In genomic region chr17:10493124-10493523, GRCm38 (mm10) we compare ENCODE assay signal across 8 mouse cellular contexts.
DNase-seq lines count a peak whose midpoint lies in the region; ATAC-seq and TF ChIP-seq lines count a peak whose summit lies in the region.

No protein-coding gene starts in this region.

- ATAC-seq in forebrain, embryonic 11.5 days (replicated peaks; ENCODE audit: low FRiP score): no peak
- ATAC-seq in forebrain, embryonic 13.5 days: no peak

- H3K4me2 ChIP-seq in forebrain, embryonic 11.5 days (ENCODE audit: low read depth, low read length, severe bottlenecking): no peak overlapping the region
- H3K4me2 ChIP-seq in forebrain, embryonic 13.5 days: no peak overlapping the region

- no peaks in the 10 kb centered on the region for H3K9me3 ChIP-seq in forebrain, embryonic 11.5 days (ENCODE audit: control insufficient read depth, low read length)
- H3K9me3 ChIP-seq in forebrain, embryonic 13.5 days (replicated peaks): no peaks in the 10 kb centered on the region

- 15% methylated on average over 3 of the region's 3 CpGs for WGBS in forebrain, embryonic 11.5 days
- WGBS in forebrain, embryonic 13.5 days: 18% methylated on average over 3 of the region's 3 CpGs

- H3K27me3 ChIP-seq in forebrain, embryonic 11.5 days (ENCODE audit: control insufficient read depth, insufficient read depth, low read length): no peaks in the 10 kb centered on the region
- H3K27me3 ChIP-seq in forebrain, embryonic 13.5 days: no peaks in the 10 kb centered on the region
- no peaks in the 10 kb centered on the region for H3K27me3 ChIP-seq in C2C12 (ENCODE audit: control insufficient read depth, insufficient read depth, insufficient read length)

- H3K36me3 ChIP-seq in forebrain, embryonic 11.5 days (ENCODE audit: control insufficient read depth, insufficient read depth, low read length): no peaks in the 10 kb centered on the region
- no peaks in the 10 kb centered on the region for H3K36me3 ChIP-seq in forebrain, embryonic 13.5 days (ENCODE audit: poor library complexity, severe bottlenecking)
- H3K36me3 ChIP-seq in C2C12 (ENCODE audit: control insufficient read depth, insufficient read depth): no peaks in the 10 kb centered on the region

- H3K4me1 ChIP-seq in forebrain, embryonic 11.5 days (replicated peaks; ENCODE audit: control insufficient read depth, insufficient read depth, low read length): 0 out of 2 replicates have a peak, but pooled peaks cover 1% of the 10 kb centered on the region
- H3K4me1 ChIP-seq in forebrain, embryonic 13.5 days: peaks cover 17% of the 10 kb centered on the region

- H3K9ac ChIP-seq in forebrain, embryonic 11.5 days (ENCODE audit: low read length): no peak overlapping the region
- no peak overlapping the region for H3K9ac ChIP-seq in forebrain, embryonic 13.5 days

- no peaks in the 10 kb centered on the region for H3K79me2 ChIP-seq in C2C12 (ENCODE audit: control insufficient read depth, insufficient read depth)

- DNase-seq in forebrain, embryonic 11.5 days (ENCODE audit: low spot score): peak; percentile 50
- peak; percentile 63 for DNase-seq in embryo, embryonic 11 days
- peak; percentile 79 to 83 for DNase-seq in heart, postnatal 10 days
- DNase-seq in left cerebral cortex, postnatal 14 days (ENCODE audit: low spot score in 2 of 2): peak; percentile 40 to 60
- DNase-seq in thymus, postnatal 0 days (ENCODE audit: low spot score): no peak
- no peak for DNase-seq in urinary bladder, adult 2 months (ENCODE audit: low spot score)

- H3K4me3 ChIP-seq in forebrain, embryonic 11.5 days (ENCODE audit: low read depth, low read length): no peak overlapping the region
- no peak overlapping the region for H3K4me3 ChIP-seq in forebrain, embryonic 13.5 days
- H3K4me3 ChIP-seq in C2C12 (ENCODE audit: insufficient read depth, poor library complexity, severe bottlenecking): no peak overlapping the region

- no peak overlapping the region for H3ac ChIP-seq in C2C12 (ENCODE audit: control insufficient read depth, insufficient read length, low read depth)

- H3K79me3 ChIP-seq in C2C12 (ENCODE audit: low read depth): no peaks in the 10 kb centered on the region

- intact Hi-C loops in heart, postnatal 10 days (cut with DNase I): loop anchor here (2.0 to 10.0 kb wide), 8 partner anchors 102 to 1326 kb away; no protein-coding TSS in a partner anchor
- intact Hi-C loops in left cerebral cortex, postnatal 14 days (cut with DNase I): loop anchor here (5.0 to 10.0 kb wide), 3 partner anchors 96 to 278 kb away; partner anchors contain the start of gene Qk

- H3K27ac ChIP-seq in forebrain, embryonic 11.5 days (ENCODE audit: low read depth, low read length): no peak overlapping the region
- H3K27ac ChIP-seq in forebrain, embryonic 13.5 days: no peak overlapping the region

- peak; percentile 35 for TF ChIP-seq CTCF in C2C12 (IDR thresholded peaks at IDR 0.05; ENCODE audit: control insufficient read depth, insufficient read depth, insufficient read length)

TF ChIP-seq in C2C12, 6 proteins besides CTCF, POLR2A, EP300 and RAD21:
- TF ChIP-seq USF1 (IDR thresholded peaks at IDR 0.05; ENCODE audit: low read depth): no peak
- TF ChIP-seq CEBPB (IDR thresholded peaks at IDR 0.05; ENCODE audit: low read depth): no peak
- no peak for TF ChIP-seq MAX (IDR thresholded peaks at IDR 0.05)
- no peak for TF ChIP-seq FOSL1 (IDR thresholded peaks at IDR 0.05; ENCODE audit: insufficient read depth, low read length, poor library complexity, severe bottlenecking)
- no peak for TF ChIP-seq MYOG (IDR thresholded peaks at IDR 0.05; ENCODE audit: control insufficient read depth, extremely low read depth, insufficient read length)
- TF ChIP-seq MYOD1 (IDR thresholded peaks at IDR 0.05; ENCODE audit: control insufficient read depth, insufficient read length, low read depth): no peak

Comparison
In these comparisons a context has a peak if more than half of its experiments do, and no peak if none do; other contexts are left out.
1. DNase-seq: peak in forebrain, embryonic 11.5 days (single experiment), embryo, embryonic 11 days (single experiment), heart, postnatal 10 days (2 of 2) and left cerebral cortex, postnatal 14 days (2 of 2); none in thymus, postnatal 0 days (single experiment) and urinary bladder, adult 2 months (single experiment).